Mouse (Mus musculus): ENCODE measurements around the gene Ptprn2. TPM values are rescaled to one million over a fixed set of nuclear protein-coding genes. Genes with fewer than 3 reads are reported as not detected.

The Ptprn2 gene
- polyA plus RNA-seq (2017; shearing (Covaris generic)), result not detected

GRCm38 (mm10) chr12:116485591-116486403 lies at the start of gene Ptprn2:
Gene Ptprn2 (plus strand): TSS chr12:116485720.

Other genes starting within 250 kb of the Ptprn2 start
- 0.47 TPM for gene Wdr60, start 222.7 kb upstream of the Ptprn2 start, polyA plus RNA-seq (2017; shearing (Covaris generic))
- gene Gm11027, start 210.3 kb upstream of the Ptprn2 start, polyA plus RNA-seq (2017; shearing (Covaris generic)), result not detected
- 199 TPM for gene Esyt2, start 204.5 kb upstream of the Ptprn2 start, polyA plus RNA-seq (2017; shearing (Covaris generic))
- 1.4 TPM for gene Ncapg2, start 80.3 kb upstream of the Ptprn2 start, polyA plus RNA-seq (2017; shearing (Covaris generic))